Mouse (Mus musculus): ENCODE results near the gene Gdf11.

Gdf11 gene

DNA sequence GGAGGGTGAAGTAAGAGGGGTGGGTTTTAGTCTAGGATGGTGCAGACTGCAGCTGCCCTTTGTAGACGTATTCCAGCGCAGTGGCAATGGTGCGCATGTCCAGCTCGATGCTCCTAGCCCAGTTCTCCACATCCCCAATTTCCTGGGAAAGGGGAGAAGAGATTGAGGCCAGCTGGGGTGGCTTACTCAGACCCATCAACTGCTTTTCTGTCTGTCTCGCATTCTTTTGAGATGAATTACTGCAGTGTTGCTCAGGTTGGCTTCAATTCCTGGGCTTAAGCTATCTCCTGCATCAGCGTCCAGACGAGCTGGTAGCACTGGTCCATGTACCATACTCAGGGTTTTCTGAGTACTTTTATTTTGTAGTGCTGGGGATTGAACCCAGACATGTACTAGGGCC lies 28.4 kb upstream of the Gdf11 start:
- DNase-seq (ENCODE audit: low read depth, low spot score), result no peak

- no peak for DNase-seq (ENCODE audit: low read depth, low spot score)
Measured at GRCm38 (mm10) chr10:128919203-128919631, 27.7 kb upstream of the Gdf11 start.

- DNase-seq (ENCODE audit: low read depth, low spot score), result no peak
Measured at GRCm38 (mm10) chr10:128918246-128918645, 26.7 kb upstream of the Gdf11 start.

DNA sequence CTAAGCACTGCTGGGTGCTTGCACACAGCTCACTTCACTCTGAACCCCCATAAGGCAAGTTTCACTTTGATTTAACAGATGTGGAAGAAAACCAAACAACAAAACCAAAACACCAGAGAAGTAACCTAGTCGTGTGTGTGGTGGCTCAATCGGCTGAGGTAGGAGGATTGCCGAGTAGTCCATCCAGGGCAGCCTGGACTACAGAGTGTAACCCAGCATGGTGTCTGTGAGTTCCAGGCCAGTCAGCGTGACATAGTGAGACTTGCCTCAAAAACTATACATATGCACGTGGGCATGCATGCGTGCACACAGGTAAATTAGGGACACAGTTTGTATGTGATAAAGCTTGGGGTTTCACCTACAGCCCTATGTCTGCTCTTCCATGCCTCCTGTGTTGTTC lies 25.9 kb upstream of the Gdf11 start:
- no peak for DNase-seq (ENCODE audit: low read depth, low spot score)

DNA sequence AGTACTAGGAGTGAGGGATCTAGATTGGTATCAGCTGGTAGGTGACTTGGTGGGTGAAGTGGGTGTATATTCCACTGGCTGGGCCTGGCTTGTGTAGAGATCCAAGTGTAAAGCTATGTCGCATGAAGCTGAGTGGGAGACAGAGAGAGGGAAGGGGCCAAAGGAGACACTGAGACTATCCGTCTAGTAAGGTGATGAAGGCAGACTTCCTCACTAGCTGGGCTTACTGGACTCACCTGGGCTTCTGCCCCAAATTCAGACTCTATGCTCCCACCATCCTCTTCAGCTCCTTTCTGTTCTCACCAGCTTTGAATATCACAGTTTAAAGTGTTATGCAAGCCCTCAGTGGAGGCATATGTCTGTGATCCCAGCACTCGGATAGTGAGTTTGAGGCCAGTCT lies 25.1 kb upstream of the Gdf11 start:
- DNase-seq (ENCODE audit: low read depth, low spot score), result no peak

DNA sequence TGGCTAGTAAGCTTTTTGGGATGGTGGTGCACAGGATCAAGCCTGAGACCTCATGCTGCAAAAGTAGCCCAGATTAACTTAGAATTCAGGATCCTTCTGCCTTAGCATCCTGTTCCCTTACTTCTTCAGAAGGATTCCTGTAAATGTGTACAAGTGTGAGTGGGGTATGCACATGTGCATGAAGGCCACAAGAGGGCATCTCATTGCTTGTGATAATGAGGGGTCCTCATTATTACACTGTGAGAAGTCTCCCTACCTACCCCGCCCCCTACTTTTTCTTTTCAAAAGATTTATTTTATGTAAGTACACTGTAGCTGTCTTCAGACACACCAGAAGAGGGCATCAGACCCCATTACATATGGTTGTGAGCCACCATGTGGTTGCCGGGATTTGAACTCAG lies 24.0 kb upstream of the Gdf11 start:
- no peak for DNase-seq (ENCODE audit: low read depth, low spot score)

DNA sequence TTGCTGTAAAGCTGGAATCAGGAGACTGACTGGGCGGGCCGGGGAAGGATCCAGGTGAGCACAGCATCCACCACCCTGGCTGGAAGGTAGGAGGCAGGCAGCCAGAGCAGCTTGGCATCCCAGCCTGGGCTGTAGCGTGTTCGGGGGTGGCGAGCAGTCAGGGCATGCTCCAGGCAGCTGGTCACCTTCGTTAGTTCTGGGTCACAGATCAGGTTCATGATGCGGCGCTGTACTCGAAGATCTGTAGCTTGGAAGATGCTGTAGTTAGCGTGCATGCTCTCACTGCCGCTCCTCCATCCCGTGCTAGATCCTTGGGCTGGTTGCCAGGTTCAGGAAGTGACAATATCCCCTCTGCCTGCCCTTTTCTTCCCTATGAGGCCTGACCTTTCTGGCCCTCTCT lies 22.2 kb upstream of the Gdf11 start:
- no peak for DNase-seq (ENCODE audit: low read depth, low spot score)

DNA sequence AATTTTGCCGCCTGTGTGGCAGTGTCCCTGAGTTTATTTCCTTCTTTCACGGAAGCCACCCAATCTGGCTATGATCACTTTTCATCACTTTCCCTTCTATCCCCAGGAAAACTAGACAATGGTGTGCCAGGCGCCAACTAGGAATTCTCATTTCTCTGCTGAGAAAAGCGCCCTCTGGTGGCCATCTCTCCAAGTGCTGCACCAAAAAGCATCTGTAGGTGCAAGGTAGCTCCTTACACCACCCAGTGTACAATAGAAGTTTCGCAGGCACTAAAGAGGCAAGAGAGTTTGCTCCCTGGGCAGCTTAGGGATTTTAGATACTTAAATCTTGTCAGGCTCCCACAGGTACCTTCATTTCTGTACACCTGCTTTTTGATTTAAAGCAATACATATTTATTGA lies 21.7 kb upstream of the Gdf11 start:
- peak; percentile 76 for DNase-seq (ENCODE audit: low read depth, low spot score)

DNA sequence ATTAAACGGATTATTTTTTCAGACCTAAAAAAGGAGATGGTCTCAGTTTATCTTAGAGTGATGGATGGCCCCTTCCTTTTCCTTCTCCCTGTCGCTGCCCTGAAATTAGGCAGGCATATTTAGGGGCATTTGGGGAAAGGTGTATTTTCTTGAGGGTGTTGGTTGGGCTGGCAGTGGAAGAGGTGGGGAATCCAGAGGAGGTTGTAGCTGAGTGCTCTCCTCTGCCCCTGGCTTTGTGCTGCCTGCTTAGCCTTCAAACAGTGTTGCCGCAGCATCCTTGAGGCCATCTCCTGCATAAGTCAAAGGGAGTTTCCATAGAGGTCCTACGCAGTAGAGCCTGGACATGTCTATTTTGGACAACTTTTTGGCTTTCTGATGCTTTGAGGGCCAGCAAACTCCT lies 21.3 kb upstream of the Gdf11 start:
- no peak for DNase-seq (ENCODE audit: low read depth, low spot score)

- DNase-seq (ENCODE audit: low read depth, low spot score), result no peak
Measured at GRCm38 (mm10) chr10:128912268-128912667, 20.8 kb upstream of the Gdf11 start.

DNA sequence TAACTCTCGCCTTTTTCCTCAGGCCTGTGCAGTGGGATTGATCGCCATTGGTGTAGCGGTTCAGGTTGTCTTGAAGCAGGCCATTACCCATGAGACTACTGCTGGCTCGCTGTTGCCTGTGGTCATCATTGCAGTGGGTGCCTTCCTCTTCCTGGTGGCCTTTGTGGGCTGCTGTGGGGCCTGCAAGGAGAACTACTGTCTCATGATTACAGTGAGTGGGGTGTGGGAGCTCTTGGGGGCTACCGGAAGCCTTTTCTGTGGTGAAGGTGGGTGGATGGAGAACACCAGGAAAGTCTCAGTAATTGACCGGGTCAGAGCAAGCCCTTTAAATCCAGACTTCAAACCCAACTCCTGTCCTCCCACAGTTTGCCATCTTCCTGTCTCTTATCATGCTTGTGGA lies 19.9 kb upstream of the Gdf11 start:
- no peak for DNase-seq (ENCODE audit: low read depth, low spot score)

DNA sequence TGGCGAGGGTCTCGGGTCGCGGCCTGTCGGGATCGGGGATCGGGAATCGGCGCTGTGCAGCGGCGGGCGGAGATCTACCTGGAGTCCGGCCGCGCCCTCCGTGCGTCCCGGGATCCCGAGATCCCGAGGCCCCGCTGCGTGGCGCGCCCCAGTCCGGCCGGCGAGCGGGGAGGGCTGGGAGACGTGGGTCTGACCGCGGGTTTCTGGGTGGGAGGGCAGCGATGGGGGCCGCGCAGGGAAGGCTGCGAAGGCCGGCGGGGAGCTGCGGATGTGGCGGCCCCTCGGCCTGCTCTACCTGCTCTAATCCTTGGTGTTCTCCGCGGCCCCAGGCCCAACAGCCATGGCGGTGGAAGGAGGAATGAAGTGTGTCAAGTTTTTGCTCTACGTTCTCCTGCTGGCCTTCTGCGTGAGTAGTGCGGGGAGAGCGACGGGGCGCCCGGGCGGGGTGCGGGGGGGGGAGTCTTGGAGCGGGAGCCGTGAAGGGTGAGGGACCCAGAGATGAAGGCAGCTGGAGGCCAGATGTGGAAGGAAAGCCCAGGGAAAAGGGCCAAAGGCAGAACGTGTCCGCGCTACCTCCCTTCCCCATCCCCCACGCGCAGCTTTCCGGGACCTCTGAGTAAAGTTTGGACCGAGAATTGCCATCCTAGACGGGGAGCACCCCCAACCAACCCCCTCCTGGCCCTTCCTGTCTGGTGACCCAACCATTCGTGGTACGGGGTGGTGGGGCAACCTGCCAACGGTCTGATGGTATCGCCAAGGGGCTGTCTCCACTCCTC lies 18.7 kb upstream of the Gdf11 start:
- DNase-seq (ENCODE audit: low read depth, low spot score), result no peak

- DNase-seq (ENCODE audit: low read depth, low spot score), result peak; percentile 55
Measured at GRCm38 (mm10) chr10:128909567-128910028, 18.1 kb upstream of the Gdf11 start.

DNA sequence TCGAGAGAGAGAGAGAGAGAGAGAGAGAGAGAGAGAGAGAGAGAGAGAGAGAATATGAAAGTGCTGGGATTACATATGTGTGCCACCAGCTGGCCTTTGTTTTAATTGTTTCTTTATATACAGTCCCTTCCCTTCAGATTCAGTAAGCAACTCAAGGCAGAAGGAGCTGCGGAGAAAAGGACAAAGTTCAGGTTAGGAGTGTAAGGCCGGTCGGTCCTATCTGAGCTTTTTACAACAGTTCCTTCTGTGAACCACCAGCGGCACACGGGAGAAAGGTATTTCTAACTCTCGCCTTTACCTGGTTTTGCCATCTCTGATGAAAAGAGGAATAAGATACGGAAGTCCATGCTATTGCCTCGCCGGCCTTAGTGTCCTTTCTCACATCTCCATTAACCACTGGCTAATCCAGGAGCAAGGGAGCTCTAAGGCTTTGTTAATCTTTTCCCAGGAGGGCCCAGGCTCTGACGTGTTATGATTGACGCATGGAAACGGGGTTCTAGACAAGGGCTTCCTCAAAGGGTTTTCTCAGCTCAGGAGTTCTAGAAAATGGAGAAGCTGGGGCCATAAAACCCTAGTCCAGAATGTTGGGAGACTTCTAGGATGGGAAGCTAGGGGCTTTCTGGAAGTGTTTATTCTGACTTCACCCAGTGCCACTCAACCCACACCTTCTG lies 17.4 kb upstream of the Gdf11 start:
- no peak for DNase-seq (ENCODE audit: low read depth, low spot score)

DNA sequence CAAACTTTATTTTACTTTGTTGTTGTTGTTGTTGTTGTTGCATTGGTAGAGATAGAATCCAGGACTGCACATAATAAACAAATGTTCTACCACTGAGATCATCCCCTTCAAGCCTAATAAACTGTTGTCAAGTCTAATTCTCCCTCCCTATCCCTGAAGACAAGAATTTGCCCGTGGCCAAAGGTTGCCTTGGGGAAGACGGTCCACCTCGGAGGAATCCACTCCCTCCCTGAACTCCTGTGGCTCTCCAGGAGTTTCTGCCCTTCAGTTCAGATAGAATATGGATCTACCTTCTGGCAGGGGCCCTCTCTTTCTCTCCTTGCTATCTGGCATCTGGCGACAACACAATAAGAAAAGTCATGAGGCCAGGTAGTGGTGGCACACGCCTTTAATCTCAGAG lies 13.3 kb upstream of the Gdf11 start:
- DNase-seq (ENCODE audit: low read depth, low spot score), result no peak

DNA sequence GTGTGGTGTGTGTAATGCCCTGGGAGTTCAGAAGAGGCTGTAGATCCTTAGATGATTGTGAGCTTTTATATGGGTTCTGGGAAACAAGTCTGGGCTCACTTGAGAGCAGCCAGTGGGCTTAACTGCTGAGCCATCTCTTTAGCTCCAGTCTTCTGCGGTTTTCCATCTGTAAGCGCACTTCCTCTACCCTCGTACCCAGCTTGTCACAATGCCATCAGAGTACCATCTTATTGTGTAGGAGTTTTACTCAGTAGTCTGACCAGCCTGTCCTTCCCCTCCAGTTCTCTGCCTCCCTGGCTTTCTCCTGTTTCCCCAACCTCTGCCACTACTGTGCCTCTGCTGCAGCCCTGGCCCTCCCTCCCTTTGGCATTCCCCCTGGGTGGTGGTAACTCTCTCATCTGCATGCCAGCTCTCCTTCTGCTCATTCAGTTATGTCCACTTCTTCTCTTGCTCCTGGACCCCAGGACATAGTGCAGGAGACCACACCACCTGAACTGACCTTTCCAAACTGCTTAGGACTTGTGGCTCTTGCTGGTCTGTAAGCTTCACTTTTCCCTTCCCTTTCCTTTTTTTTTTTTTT lies 11.0 kb upstream of the Gdf11 start:
- DNase-seq (ENCODE audit: low read depth, low spot score), result no peak

- DNase-seq (ENCODE audit: low read depth, low spot score), result no peak
Measured at GRCm38 (mm10) chr10:128901409-128901808, 9.9 kb upstream of the Gdf11 start.

- DNase-seq (ENCODE audit: low read depth, low spot score), result no peak
Measured at GRCm38 (mm10) chr10:128900698-128901097, 9.2 kb upstream of the Gdf11 start, which contains the start of gene Cd63. Gene Cd63, plus strand, starts transcription at chr10:128900989.

- DNase-seq (ENCODE audit: low read depth, low spot score), result no peak
Measured at GRCm38 (mm10) chr10:128899759-128900490, 8.4 kb upstream of the Gdf11 start.

- DNase-seq (ENCODE audit: low read depth, low spot score), result no peak
Measured at GRCm38 (mm10) chr10:128897501-128897900, 6.0 kb upstream of the Gdf11 start.

- DNase-seq (ENCODE audit: low read depth, low spot score), result no peak
Measured at GRCm38 (mm10) chr10:128896807-128897206, 5.3 kb upstream of the Gdf11 start.
